Mouse (Mus musculus) layer of hippocampus, adult 9-10 months (tissue): ENCODE measurements at regions not wholly inside any gene's neighbourhood (a gene's known extent, or its start where the extent isn't known, plus 50 kb on each side); places are given as distances from the start of the nearest gene placed in this dataset.

Source experiments
- DNase-seq: peaks from one replicate; pipeline ENCODE4 v3.0.0; 2022; ENCODE audit warnings: low spot score

- DNase-seq = peak; percentile 65
Observed at GRCm38 (mm10) chr2:168338382-168338781, 56.8 kb upstream of the Kcng1 start.

GRCm38 (mm10) chr2:168337611-168338010 lies 56.1 kb upstream of the Kcng1 start:
- DNase-seq = no peak

- DNase-seq = no peak
Observed at GRCm38 (mm10) chr2:168335739-168336385, 54.3 kb upstream of the Kcng1 start.

- no peak for DNase-seq
Observed at GRCm38 (mm10) chr2:168334241-168334588, 52.7 kb upstream of the Kcng1 start.

- DNase-seq = no peak
Observed at GRCm38 (mm10) chr2:168333552-168334240, 52.2 kb upstream of the Kcng1 start.

- no peak for DNase-seq
Observed at GRCm38 (mm10) chr2:168332972-168333371, 51.4 kb upstream of the Kcng1 start.
